Mouse (Mus musculus) lung, postnatal 0 days (tissue): ENCODE results near the gene Rac2. TPM values are rescaled to one million over a fixed set of nuclear protein-coding genes. Genes with fewer than 3 reads are reported as not detected.

Experiments
- ATAC-seq: fragments of 200-750 bp; cut with Nextera tagmentation; 2 replicates; pipeline ENCODE4 v1.8.0; 2017; ENCODE audit warnings: moderate library complexity
- DNase-seq: peaks from one replicate; pipeline ENCODE4 v3.0.0-alpha.2; 2016; ENCODE audit warnings: low spot score
- H3K27ac ChIP-seq: fragments of 300-500 bp; sonication (generic); 2 replicates; pipeline ENCODE4 v1.5.1; 2014; ENCODE audit warnings: antibody characterized with exemption, mild to moderate bottlenecking, low read length, mixed read lengths
- H3K27me3 ChIP-seq: fragments of 300-500 bp; sonication (generic); replicated peaks from 2 replicates; pipeline ENCODE4 v1.6.1; 2014; ENCODE audit warnings: low read length, mixed read lengths; ENCODE audit not compliant: insufficient read depth
- H3K36me3 ChIP-seq: fragments of 300-500 bp; sonication (generic); 2 replicates; pipeline ENCODE4 v1.6.1; 2014; ENCODE audit warnings: low read length, mixed read lengths; ENCODE audit not compliant: insufficient read depth
- H3K4me1 ChIP-seq: fragments of 300-500 bp; sonication (generic); 2 replicates; pipeline ENCODE4 v1.6.1; 2014; ENCODE audit warnings: antibody characterized with exemption, low read depth, low read length, mixed read lengths; ENCODE audit not compliant: insufficient read depth
- H3K4me2 ChIP-seq: fragments of 300-500 bp; sonication (generic); replicated peaks from 2 replicates; pipeline ENCODE4 v1.6.1; 2014; ENCODE audit warnings: low read depth, mild to moderate bottlenecking, low read length, moderate library complexity, mixed read lengths
- H3K4me3 ChIP-seq: fragments of 300-500 bp; sonication (generic); 2 replicates; pipeline ENCODE4 v1.5.1; 2014; ENCODE audit warnings: low read depth, low read length
- H3K9ac ChIP-seq: fragments of 300-500 bp; sonication (generic); replicated peaks from 2 replicates; pipeline ENCODE4 v1.6.1; 2014; ENCODE audit warnings: low read depth, mild to moderate bottlenecking
- H3K9me3 ChIP-seq: fragments of 300-500 bp; sonication (generic); 2 replicates; pipeline ENCODE4 v1.6.1; 2016; ENCODE audit warnings: low read length, mixed read lengths
- CTCF ChIP-seq: IDR thresholded peaks from 2 replicates; pipeline ENCODE4 v1.5.1; 2016; ENCODE audit warnings: antibody characterized with exemption, mild to moderate bottlenecking
- EP300 ChIP-seq: IDR thresholded peaks from 2 replicates; pipeline ENCODE4 v1.6.1; 2016; ENCODE audit warnings: antibody characterized with exemption, mild to moderate bottlenecking, control low read depth
- WGBS: fragments of 180-500 bp; shearing (Covaris S2); extraction: QIAGEN DNeasy Blood & Tissue Kit; methylation state at CpG from one replicate; pipeline ENCODE4 v1.1.7; 2014; 5-methylcytosine and 5-hydroxymethylcytosine counted together
- polyA plus RNA-seq: library from polyadenylated mRNA; unstranded; fragments of >200 nt; fragmentation: Nextera tagmentation; extraction: Ambion mirVana; gene quantifications from 2 replicates; pipeline ENCODE4 v1.2.1, GENCODE M21; 2015

The Rac2 gene
- polyA plus RNA-seq, result 29.7 and 32.1 TPM in 2 replicates

- ATAC-seq, result peak; percentile 62
- H3K9me3 ChIP-seq, result no peaks in the 10 kb centered on the region
- DNase-seq, result peak; percentile 49
- WGBS, result 41% methylated on average over 8 of the region's 8 CpGs
- peak within 1 kb of the TSS; percentile 6; the same call in 1 of the 2 replicates for H3K4me3 ChIP-seq
- 0 out of 2 replicates have a peak within 1 kb of the TSS, but pooled peaks have one; percentile 11 for H3K4me2 ChIP-seq
- H3K27ac ChIP-seq, result no peak within 1 kb of the TSS; the same call in 1 of the 2 replicates
- H3K27me3 ChIP-seq, result no peaks in the 10 kb centered on the region
- no peaks in the 10 kb centered on the region for H3K36me3 ChIP-seq
- no peaks in the 10 kb centered on the region for H3K4me1 ChIP-seq
- H3K9ac ChIP-seq, result no peak within 1 kb of the TSS
- TF ChIP-seq EP300 (no peak), CTCF (no peak)
Measured at GRCm38 (mm10) chr15:78572658-78573397, at the start of gene Rac2. Gene Rac2 (minus strand): TSS chr15:78572783.

GRCm38 (mm10) chr15:78616973-78617372 lies 44.4 kb upstream of the Rac2 start:
- ATAC-seq, result no peak
- Histone ChIP-seq H3K9me3 (no peaks in the 10 kb centered on the region), H3K27ac (no peak overlapping the region), H3K4me3 (no peak overlapping the region), H3K4me1 (no peaks in the 10 kb centered on the region), H3K27me3 (no peaks in the 10 kb centered on the region), H3K9ac (no peak overlapping the region), H3K36me3 (no peaks in the 10 kb centered on the region), H3K4me2 (no peak overlapping the region)
- DNase-seq, result no peak
- TF ChIP-seq CTCF (no peak), EP300 (no peak)
- WGBS, result 67% methylated on average over 2 of the region's 2 CpGs

GRCm38 (mm10) chr15:78614536-78614935 lies 42.0 kb upstream of the Rac2 start:
- Histone ChIP-seq H3K27ac (no peak overlapping the region), H3K27me3 (no peaks in the 10 kb centered on the region), H3K9me3 (no peaks in the 10 kb centered on the region), H3K9ac (no peak overlapping the region), H3K4me3 (no peak overlapping the region), H3K4me2 (no peak overlapping the region), H3K4me1 (no peaks in the 10 kb centered on the region), H3K36me3 (no peaks in the 10 kb centered on the region)
- no peak for DNase-seq
- ATAC-seq, result no peak
- TF ChIP-seq EP300 (no peak), CTCF (no peak)
- WGBS, result 85% methylated on average over 7 of the region's 7 CpGs

GRCm38 (mm10) chr15:78610705-78611462 lies 38.3 kb upstream of the Rac2 start:
- no peak for DNase-seq
- no peaks in the 10 kb centered on the region for H3K4me1 ChIP-seq
- no peaks in the 10 kb centered on the region for H3K9me3 ChIP-seq
- H3K36me3 ChIP-seq, result no peaks in the 10 kb centered on the region
- 44% methylated on average over 12 of the region's 12 CpGs for WGBS
- H3K4me2 ChIP-seq, result no peak overlapping the region
- TF ChIP-seq CTCF, result no peak
- TF ChIP-seq EP300, result no peak
- H3K27me3 ChIP-seq, result no peaks in the 10 kb centered on the region
- ATAC-seq, result no peak
- no peak overlapping the region for H3K4me3 ChIP-seq
- no peak overlapping the region for H3K9ac ChIP-seq
- H3K27ac ChIP-seq, result no peak overlapping the region

GRCm38 (mm10) chr15:78607463-78607862 lies 34.9 kb upstream of the Rac2 start:
- peak; percentile 58 for DNase-seq
- Histone ChIP-seq H3K9me3 (no peaks in the 10 kb centered on the region), H3K27ac (no peak overlapping the region), H3K4me3 (no peak overlapping the region), H3K4me1 (no peaks in the 10 kb centered on the region), H3K27me3 (no peaks in the 10 kb centered on the region), H3K9ac (no peak overlapping the region), H3K4me2 (no peak overlapping the region), H3K36me3 (no peaks in the 10 kb centered on the region)
- ATAC-seq, result peak; percentile 58
- TF ChIP-seq EP300, result no peak
- TF ChIP-seq CTCF, result no peak
- WGBS, result 56% methylated on average over 4 of the region's 4 CpGs

- no peak overlapping the region for H3K4me3 ChIP-seq
- no peaks in the 10 kb centered on the region for H3K36me3 ChIP-seq
- H3K4me1 ChIP-seq, result no peaks in the 10 kb centered on the region
- WGBS, result 69% methylated on average over 6 of the region's 6 CpGs
- H3K27me3 ChIP-seq, result no peaks in the 10 kb centered on the region
- H3K9ac ChIP-seq, result no peak overlapping the region
- ATAC-seq, result no peak
- no peak overlapping the region for H3K4me2 ChIP-seq
- H3K9me3 ChIP-seq, result no peaks in the 10 kb centered on the region
- TF ChIP-seq CTCF, result no peak
- TF ChIP-seq EP300, result no peak
- DNase-seq, result no peak
- no peak overlapping the region for H3K27ac ChIP-seq
Measured at GRCm38 (mm10) chr15:78606059-78606458, 33.5 kb upstream of the Rac2 start.
